Mouse (Mus musculus) left cerebral cortex, adult 6 months (tissue): Measurements from ENCODE around the gene Slc27a3. TPM values are rescaled to one million over a fixed set of nuclear protein-coding genes. Genes with fewer than 3 reads are reported as not detected.

Source experiments
- long read RNA-seq, 2 experiments: library from polyadenylated mRNA; unstranded; transcript quantifications; one replicate each; pipeline ENCODE4 v2.0.0; 2019 to 2020
- polyA plus RNA-seq: library from polyadenylated mRNA; unstranded; fragments of <200 nt; fragmentation: Nextera tagmentation; gene quantifications from 2 replicates; pipeline ENCODE4 v1.2.3, GENCODE M21; 2021

Gene Slc27a3
- polyA plus RNA-seq, result 2.0 TPM in 2 replicates
- long read RNA-seq, experiment 1, transcript Slc27a3-201 (10 exons, 2,259 nt), result major isoform, 11 of 14 reads
- long read RNA-seq, experiment 1, partial matches to known transcripts, result 0 of 14 reads
- long read RNA-seq, experiment 1, other reads (novel, unspliced or antisense), result 1 of 14 reads
- long read RNA-seq, experiment 2, partial matches to known transcripts, result 0 of 2 reads
- long read RNA-seq, experiment 2, other reads (novel, unspliced or antisense), result 0 of 2 reads

GRCm38 (mm10) chr3:90389511-90390490 is at the start of gene Slc27a3:
Slc27a3 (minus strand) TSS chr3:90389938.

GRCm38 (mm10) chr3:90433381-90434020 is 43.8 kb upstream of the Slc27a3 start, which contains the start of gene Ints3:
Ints3 (minus strand) TSS chr3:90433622.

Other genes starting within 250 kb of the Slc27a3 start
- 2,956 and 3,020 TPM in 2 replicates for gene Rps27, start 176.3 kb downstream of the Slc27a3 start, polyA plus RNA-seq
- 7.3 and 9.6 TPM in 2 replicates for gene Rab13, start 176.2 kb downstream of the Slc27a3 start, polyA plus RNA-seq
- gene Jtb, start 158.3 kb downstream of the Slc27a3 start, polyA plus RNA-seq, result 86.5 and 88.1 TPM in 2 replicates
- gene Creb3l4, start 146.4 kb downstream of the Slc27a3 start, polyA plus RNA-seq, result 0.34 and 0.60 TPM in 2 replicates
- 91.9 and 104 TPM in 2 replicates for gene Slc39a1, start 141.8 kb downstream of the Slc27a3 start, polyA plus RNA-seq
- 9.5 and 15.9 TPM in 2 replicates for gene Crtc2, start 135.8 kb downstream of the Slc27a3 start, polyA plus RNA-seq
- 6.2 and 6.9 TPM in 2 replicates for gene Dennd4b, start 124.8 kb downstream of the Slc27a3 start, polyA plus RNA-seq
- gene Gatad2b, start 96.8 kb downstream of the Slc27a3 start, polyA plus RNA-seq, result 9.9 and 10.3 TPM in 2 replicates
- 10.8 and 12.5 TPM in 2 replicates for gene Ints3, start 43.7 kb upstream of the Slc27a3 start, polyA plus RNA-seq
- gene Npr1, start 75.9 kb upstream of the Slc27a3 start, polyA plus RNA-seq, result 0.73 and 0.85 TPM in 2 replicates
- 69.5 and 88.4 TPM in 2 replicates for gene Ilf2, start 86.2 kb upstream of the Slc27a3 start, polyA plus RNA-seq
- 82.3 and 99.2 TPM in 2 replicates for gene Snapin, start 101.1 kb upstream of the Slc27a3 start, polyA plus RNA-seq
- gene Chtop, start 119.6 kb upstream of the Slc27a3 start, polyA plus RNA-seq, result 96.5 and 106 TPM in 2 replicates
- gene S100a1, start 124.5 kb upstream of the Slc27a3 start, polyA plus RNA-seq, result 326 TPM in 2 replicates
- gene S100a13, start 124.5 kb upstream of the Slc27a3 start, polyA plus RNA-seq, result 149 and 180 TPM in 2 replicates
- not detected in 2 replicates for gene S100a14, start 136.9 kb upstream of the Slc27a3 start, polyA plus RNA-seq
- 168 and 195 TPM in 2 replicates for gene S100a16, start 147.3 kb upstream of the Slc27a3 start, polyA plus RNA-seq
- gene S100a3, start 170.6 kb upstream of the Slc27a3 start, polyA plus RNA-seq, result 2.1 and 3.0 TPM in 2 replicates
- gene S100a2, start 200.3 kb upstream of the Slc27a3 start, polyA plus RNA-seq, result not detected in 2 replicates
- not detected in 2 replicates for gene Gm42674, start 212.0 kb upstream of the Slc27a3 start, polyA plus RNA-seq
- gene S100a4, start 213.8 kb upstream of the Slc27a3 start, polyA plus RNA-seq, result 4.3 and 6.4 TPM in 2 replicates
- 0.60 TPM in 1 of 2 replicates, not detected in the other for gene S100a5, start 218.6 kb upstream of the Slc27a3 start, polyA plus RNA-seq
- 92.6 and 97.3 TPM in 2 replicates for gene S100a6, start 222.9 kb upstream of the Slc27a3 start, polyA plus RNA-seq